Mouse (Mus musculus) intestine, postnatal 0 days (tissue): ENCODE results near the gene Fam47c. TPM values are rescaled to one million over a fixed set of nuclear protein-coding genes. Genes with fewer than 3 reads are reported as not detected.

Source experiments
- ATAC-seq: fragments of 200-750 bp; cut with Nextera tagmentation; 2 replicates; pipeline ENCODE4 v1.8.0; 2017; ENCODE audit warnings: mild to moderate bottlenecking, moderate TSS enrichment, moderate library complexity
- H3K27ac ChIP-seq: fragments of 300-500 bp; sonication (generic); 2 replicates; pipeline ENCODE4 v1.5.1; 2014; ENCODE audit warnings: mild to moderate bottlenecking, low read depth, low read length, moderate library complexity
- H3K27me3 ChIP-seq: fragments of 300-500 bp; sonication (generic); replicated peaks from 2 replicates; pipeline ENCODE4 v1.6.1; 2014; ENCODE audit warnings: low read length, mixed read lengths; ENCODE audit not compliant: control insufficient read depth, insufficient read depth
- H3K36me3 ChIP-seq: fragments of 300-500 bp; sonication (generic); 2 replicates; pipeline ENCODE4 v1.6.1; 2014; ENCODE audit warnings: mild to moderate bottlenecking, moderate library complexity; ENCODE audit not compliant: control insufficient read depth, insufficient read depth
- H3K4me1 ChIP-seq: fragments of 300-500 bp; sonication (generic); replicated peaks from 2 replicates; pipeline ENCODE4 v1.6.1; 2014; ENCODE audit warnings: antibody characterized with exemption, low read length, mixed read lengths; ENCODE audit not compliant: control insufficient read depth, insufficient read depth
- H3K4me2 ChIP-seq: fragments of 300-500 bp; sonication (generic); replicated peaks from 2 replicates; pipeline ENCODE4 v1.6.1; 2014; ENCODE audit warnings: low read depth, mild to moderate bottlenecking, moderate library complexity
- H3K4me3 ChIP-seq: fragments of 300-500 bp; sonication (generic); 2 replicates; pipeline ENCODE4 v1.5.1; 2014; ENCODE audit warnings: low read depth, low read length
- H3K9ac ChIP-seq: fragments of 300-500 bp; sonication (generic); 2 replicates; pipeline ENCODE4 v1.6.1; 2014; ENCODE audit warnings: mild to moderate bottlenecking, low read depth, low read length
- H3K9me3 ChIP-seq: fragments of 300-500 bp; sonication (generic); 2 replicates; pipeline ENCODE4 v1.6.1; 2016; ENCODE audit warnings: mixed run types; ENCODE audit not compliant: control insufficient read depth
- CTCF ChIP-seq: sonication (generic); IDR thresholded peaks from 2 replicates; pipeline ENCODE4 v1.5.1; 2016; ENCODE audit warnings: low read depth, mild to moderate bottlenecking, control low read depth, antibody characterized with exemption, moderate library complexity
- WGBS: fragments of 180-500 bp; shearing (Covaris S2); extraction: QIAGEN DNeasy Blood & Tissue Kit; methylation state at CpG from one replicate; pipeline ENCODE4 v1.1.7; 2014; 5-methylcytosine and 5-hydroxymethylcytosine counted together
- polyA plus RNA-seq: library from polyadenylated mRNA; unstranded; fragments of >200 nt; fragmentation: Nextera tagmentation; extraction: Ambion mirVana; gene quantifications from 2 replicates; pipeline ENCODE4 v1.2.1, GENCODE M21; 2015

Fam47c gene
- not detected in 2 replicates for polyA plus RNA-seq

DNA sequence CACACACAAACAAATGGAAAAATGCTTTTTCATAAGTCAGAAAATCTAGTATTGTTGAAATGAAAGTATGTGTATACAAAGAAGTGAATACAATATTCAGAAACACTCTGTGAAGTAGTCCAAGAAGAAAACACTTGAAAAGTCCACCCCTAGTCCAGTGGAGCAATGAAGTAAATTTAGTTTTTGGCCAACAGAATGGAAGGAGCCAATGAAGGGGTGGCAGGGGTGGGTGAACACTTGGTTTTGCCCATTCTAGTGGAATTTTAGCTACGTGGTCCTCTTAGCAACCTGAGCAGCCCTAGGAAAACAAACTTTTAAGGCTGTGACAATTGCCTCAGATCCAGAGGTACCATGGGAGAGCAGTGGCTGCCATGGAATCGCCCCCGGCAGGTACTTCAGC, at the start of gene Fam47c:
Fam47c (plus strand) TSS at position 301 of the 400 bp plus-strand sequence.
- Histone ChIP-seq H3K27ac (no peak within 1 kb of the TSS), H3K4me2 (no peak within 1 kb of the TSS), H3K4me3 (no peak within 1 kb of the TSS), H3K4me1 (no peaks in the 10 kb centered on the region), H3K9me3 (no peaks in the 10 kb centered on the region), H3K36me3 (no peaks in the 10 kb centered on the region), H3K9ac (no peak within 1 kb of the TSS), H3K27me3 (no peaks in the 10 kb centered on the region)
- no peak for ATAC-seq
- WGBS: 89% methylated on average over 3 of the region's 3 CpGs
- no peak for TF ChIP-seq CTCF

DNA sequence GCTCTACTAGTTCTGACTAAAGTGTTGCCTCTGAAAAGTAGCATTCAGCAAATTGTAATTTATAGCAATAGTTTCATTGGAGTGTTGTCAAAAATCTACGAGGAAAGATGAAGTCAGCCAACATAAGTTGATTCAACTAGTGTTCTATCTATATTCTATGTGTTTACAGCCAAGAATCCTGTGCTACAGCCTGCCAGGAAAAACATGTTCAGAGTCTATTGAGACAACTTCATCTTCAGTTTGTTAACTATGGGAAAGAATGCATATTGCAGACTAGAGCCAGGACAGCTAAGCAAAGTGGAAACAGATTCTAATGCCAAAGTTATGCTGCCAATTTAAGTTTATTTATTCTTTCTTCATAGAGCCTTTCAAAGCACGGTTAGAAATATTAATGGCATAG, 31.8 kb downstream of the Fam47c start:
- no peak for TF ChIP-seq CTCF
- ATAC-seq: no peak
- 53% methylated on average over 2 of the region's 2 CpGs for WGBS

DNA sequence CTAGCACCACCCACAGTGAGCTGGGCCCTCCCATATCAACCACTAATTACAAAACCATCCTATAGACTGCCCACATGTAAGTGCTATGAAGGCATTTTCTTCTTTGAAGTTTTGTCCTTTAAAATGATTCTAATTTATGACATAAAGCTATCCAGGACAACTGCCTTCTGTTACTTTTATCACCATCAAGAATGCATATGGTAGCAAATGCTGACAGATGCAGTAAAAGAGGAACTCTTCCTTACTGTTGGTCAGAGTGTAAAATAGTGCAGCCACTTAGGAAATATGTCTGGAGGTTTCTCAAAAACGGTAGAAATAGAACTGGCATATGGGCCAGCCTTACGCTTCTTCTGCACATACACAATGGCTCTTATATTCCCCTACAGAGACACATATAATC, 39.5 kb downstream of the Fam47c start:
- ATAC-seq: no peak

More for the DNA sequence above, 31.8 kb downstream of the Fam47c start:
- no peaks in the 10 kb centered on the region for H3K27me3 ChIP-seq
- H3K36me3 ChIP-seq: no peaks in the 10 kb centered on the region
- H3K9ac ChIP-seq: no peak overlapping the region
- H3K4me1 ChIP-seq: no peaks in the 10 kb centered on the region
- H3K4me3 ChIP-seq: no peak overlapping the region
- no peak overlapping the region for H3K4me2 ChIP-seq
- no peak overlapping the region for H3K27ac ChIP-seq
- H3K9me3 ChIP-seq: no peaks in the 10 kb centered on the region

More for the DNA sequence above, 39.5 kb downstream of the Fam47c start:
- no peak for TF ChIP-seq CTCF
- Histone ChIP-seq H3K4me2 (no peak overlapping the region), H3K9ac (no peak overlapping the region), H3K27me3 (no peaks in the 10 kb centered on the region), H3K36me3 (no peaks in the 10 kb centered on the region), H3K9me3 (no peaks in the 10 kb centered on the region), H3K27ac (no peak overlapping the region), H3K4me1 (no peaks in the 10 kb centered on the region), H3K4me3 (no peak overlapping the region)
- whole genome bisulfite sequencing: 73% methylated on average over 2 of the region's 2 CpGs

Other genes starting within 250 kb of the Fam47c start
- gene Prrg1, start 153.9 kb upstream of the Fam47c start, polyA plus RNA-seq: 2.4 and 2.6 TPM in 2 replicates